Mouse (Mus musculus) 3T3-L1 (cell line): Measurements from ENCODE around the gene Spred2.

Experiments
- DNase-seq: peaks from one replicate; pipeline ENCODE4 v3.0.0-alpha.2; 2015; ENCODE audit warnings: low read depth, low spot score

Gene Spred2

GRCm38 (mm10) chr11:19923888-19924756 is at the start of gene Spred2:
Spred2 (plus strand) TSS chr11:19924375.
- DNase-seq = peak; percentile 98

DNA sequence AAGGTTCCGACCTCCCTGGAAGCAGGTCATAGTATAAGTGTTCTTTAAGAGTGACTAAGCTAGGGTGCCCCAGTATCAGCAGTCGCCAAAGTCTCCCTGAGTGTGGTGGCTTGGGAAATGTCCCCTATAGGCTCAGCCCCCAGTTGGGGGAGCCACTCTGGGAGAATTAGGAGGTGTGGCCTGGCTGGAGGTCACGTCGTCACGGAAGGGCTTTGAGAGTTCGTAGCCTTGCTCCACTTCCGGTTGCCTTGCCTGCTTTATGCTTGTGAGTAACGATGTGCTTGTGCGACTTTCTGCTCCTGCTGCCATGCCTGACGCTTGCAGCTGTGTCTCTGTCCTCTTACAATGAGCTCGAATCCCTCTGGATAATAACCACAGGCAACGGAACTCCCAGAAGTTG is 48.6 kb upstream of the Spred2 start:
- DNase-seq = no peak

DNA sequence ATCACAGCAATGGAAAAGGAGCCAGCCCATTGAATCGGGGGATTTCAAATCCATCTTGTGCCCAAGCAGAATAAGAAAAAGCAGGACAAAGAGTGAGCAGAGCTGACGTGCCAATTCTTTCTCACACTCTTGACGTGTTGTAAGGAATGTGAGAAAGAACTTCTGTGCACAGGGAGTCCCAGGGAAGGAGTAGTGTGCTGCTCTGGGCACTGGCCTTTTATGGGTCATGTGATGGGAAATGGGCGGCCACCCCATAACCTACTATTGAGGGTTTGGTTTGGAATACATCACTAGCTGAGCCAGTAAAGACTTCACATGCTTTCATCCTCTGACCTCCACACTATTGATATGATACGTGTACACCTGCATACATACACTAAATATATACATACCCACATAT is 48.2 kb upstream of the Spred2 start:
- no peak for DNase-seq

GRCm38 (mm10) chr11:19877239-19877915 is 46.8 kb upstream of the Spred2 start:
- no peak for DNase-seq

GRCm38 (mm10) chr11:19881342-19881741 is 42.8 kb upstream of the Spred2 start:
- no peak for DNase-seq

GRCm38 (mm10) chr11:19890700-19891406 is 33.3 kb upstream of the Spred2 start:
- no peak for DNase-seq

GRCm38 (mm10) chr11:19893233-19893632 is 30.9 kb upstream of the Spred2 start:
- DNase-seq = no peak

- DNase-seq = no peak
These were observed 24.6 kb upstream of the Spred2 start for GRCm38 (mm10) chr11:19899621-19900020.

- DNase-seq = no peak
These were observed 23.5 kb upstream of the Spred2 start for GRCm38 (mm10) chr11:19900712-19901111.

DNA sequence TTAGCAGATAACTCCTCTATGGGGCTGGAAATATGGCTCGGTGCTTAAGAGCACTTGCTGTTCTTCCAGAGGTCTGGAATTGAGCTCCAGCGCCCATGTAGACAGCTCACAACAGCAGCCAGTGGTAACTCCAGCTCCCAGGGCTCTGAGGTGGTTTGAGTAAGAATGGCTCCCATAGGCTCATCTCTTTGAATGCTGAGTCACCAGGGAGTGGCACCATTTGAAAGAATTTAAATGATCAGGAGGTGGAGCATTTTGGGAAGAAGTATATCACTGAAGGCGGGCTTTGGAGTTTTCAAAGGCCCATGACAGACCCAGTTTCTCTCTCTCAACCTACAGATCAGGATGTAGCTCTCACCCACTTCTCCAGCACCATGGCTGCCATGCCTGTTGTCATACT is 13.0 kb upstream of the Spred2 start:
- DNase-seq = peak; percentile 21

DNA sequence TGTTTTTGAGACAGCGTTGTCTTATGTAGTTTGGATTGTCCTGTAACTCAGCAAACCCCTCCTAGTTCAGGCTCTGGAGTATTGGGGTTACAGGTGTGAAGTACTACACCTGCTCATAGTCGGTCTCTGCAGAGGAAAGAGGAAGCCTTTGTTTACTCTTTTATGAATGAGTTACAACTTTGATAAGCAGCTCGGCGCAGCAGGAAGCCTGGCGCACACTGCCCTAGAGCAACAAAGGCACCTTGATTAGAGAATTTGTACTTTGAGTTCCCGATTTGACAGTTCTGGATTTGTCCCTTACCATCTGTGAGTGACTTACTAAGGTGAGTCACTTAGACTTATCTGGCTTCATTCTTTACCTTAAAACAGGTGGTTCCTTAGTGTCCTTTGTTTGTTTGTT is 12.0 kb upstream of the Spred2 start:
- DNase-seq = no peak

GRCm38 (mm10) chr11:19912661-19913060 is 11.5 kb upstream of the Spred2 start:
- DNase-seq = peak; percentile 34

DNA sequence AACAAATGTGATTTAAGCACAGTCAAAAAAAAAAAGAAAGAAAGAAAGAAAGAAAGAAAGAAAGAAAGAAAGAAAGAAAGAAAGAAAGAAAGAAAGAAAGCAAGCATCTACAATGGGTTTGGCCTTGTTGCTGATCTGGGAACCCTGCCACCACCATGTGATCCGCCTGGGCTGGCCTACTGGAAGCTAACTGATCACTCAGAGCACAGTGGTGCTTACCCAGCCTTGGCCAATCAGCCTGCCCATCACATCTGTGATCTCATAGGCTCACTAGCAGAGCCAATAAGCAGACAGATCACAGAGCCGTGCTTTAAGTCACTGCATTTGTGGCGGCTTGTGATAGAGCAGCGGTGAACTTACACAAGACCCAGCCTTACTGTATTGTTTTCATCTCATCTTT is 10.4 kb upstream of the Spred2 start:
- peak; percentile 45 for DNase-seq

- no peak for DNase-seq
These were observed 6.6 kb upstream of the Spred2 start for GRCm38 (mm10) chr11:19917381-19918245.

DNA sequence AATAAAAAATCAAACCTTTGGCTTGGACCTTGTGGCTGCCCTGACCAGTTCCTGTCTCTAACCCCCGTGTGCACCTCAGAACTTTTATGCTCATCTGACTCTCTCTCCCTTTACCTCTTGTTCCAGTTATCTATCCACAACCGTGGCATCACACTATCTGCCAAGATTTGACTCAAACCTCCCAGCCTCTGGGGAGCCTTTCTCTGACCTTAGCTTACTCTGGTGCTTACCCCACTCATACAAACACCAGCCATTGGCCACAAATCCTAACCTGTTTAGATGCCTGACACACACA is 6.0 kb upstream of the Spred2 start:
- DNase-seq = no peak

DNA sequence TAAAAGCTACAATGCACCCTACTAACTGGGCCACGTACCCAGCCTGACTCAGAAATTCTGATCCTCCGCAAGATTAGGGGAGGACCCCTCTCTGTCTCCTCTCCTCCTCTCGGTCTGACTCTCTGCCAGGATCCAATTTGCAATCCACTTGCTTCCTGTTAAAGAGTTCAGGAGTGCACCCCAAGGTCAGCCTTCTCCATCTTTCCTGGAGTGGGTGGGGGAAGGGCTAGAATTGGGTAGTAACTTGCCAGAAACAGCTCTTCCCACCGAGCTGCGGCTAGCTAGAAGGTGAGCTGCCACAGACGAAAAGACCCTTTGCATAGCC is 4.8 kb upstream of the Spred2 start:
- DNase-seq = peak; percentile 60

- DNase-seq = peak; percentile 79
These were observed 4.1 kb upstream of the Spred2 start for GRCm38 (mm10) chr11:19919785-19920671.

DNA sequence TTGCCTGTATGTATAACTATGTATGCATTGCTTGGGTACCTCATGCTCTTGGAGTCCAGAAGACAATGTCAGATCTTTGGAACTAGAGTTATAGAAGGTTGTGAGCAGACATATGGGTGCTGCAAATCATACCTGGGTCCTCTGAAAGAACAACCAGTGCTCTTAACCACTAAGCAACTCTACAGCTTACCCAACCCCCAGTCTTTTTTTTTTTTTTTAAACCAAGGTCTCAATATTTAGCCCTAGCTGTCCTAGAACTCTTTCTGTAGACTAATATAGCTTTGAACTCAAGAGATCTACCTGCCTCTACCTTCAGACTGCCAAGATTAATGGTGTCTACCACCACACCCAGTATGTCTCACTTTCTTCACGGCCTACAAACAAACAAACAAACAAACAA is 2.5 kb upstream of the Spred2 start:
- no peak for DNase-seq

- no peak for DNase-seq
These were observed 2.0 kb upstream of the Spred2 start for GRCm38 (mm10) chr11:19922208-19922607.

GRCm38 (mm10) chr11:19924757-19925148 is 578 bp downstream of the Spred2 start:
- no peak for DNase-seq
